Mouse (Mus musculus): Measurements from ENCODE around the gene Fndc7.

Fndc7 gene

GRCm38 (mm10) chr3:108889908-108890307 lies at the start of gene Fndc7:
Fndc7 (minus strand) TSS chr3:108890008.
- no peak for DNase-seq (ENCODE audit: low read depth, low spot score)

GRCm38 (mm10) chr3:108939573-108939972 lies 49.8 kb upstream of the Fndc7 start, which contains the start of gene Henmt1:
Henmt1 (plus strand) TSS chr3:108939873.
- DNase-seq (ENCODE audit: low read depth, low spot score) = no peak

- DNase-seq (ENCODE audit: low read depth, low spot score) = no peak
These were observed 48.9 kb upstream of the Fndc7 start for GRCm38 (mm10) chr3:108938691-108939090.

- DNase-seq (ENCODE audit: low read depth, low spot score) = no peak
These were observed 43.7 kb upstream of the Fndc7 start for GRCm38 (mm10) chr3:108933557-108933956.

- no peak for DNase-seq (ENCODE audit: low read depth, low spot score)
These were observed 36.5 kb upstream of the Fndc7 start for GRCm38 (mm10) chr3:108926308-108926707.

GRCm38 (mm10) chr3:108925677-108926076 lies 35.9 kb upstream of the Fndc7 start:
- no peak for DNase-seq (ENCODE audit: low read depth, low spot score)

GRCm38 (mm10) chr3:108921822-108922221 lies 32.0 kb upstream of the Fndc7 start:
- no peak for DNase-seq (ENCODE audit: low read depth, low spot score)

- DNase-seq (ENCODE audit: low read depth, low spot score) = no peak
These were observed 30.7 kb upstream of the Fndc7 start for GRCm38 (mm10) chr3:108920442-108921070.

GRCm38 (mm10) chr3:108918852-108919251 lies 29.0 kb upstream of the Fndc7 start:
- no peak for DNase-seq (ENCODE audit: low read depth, low spot score)

GRCm38 (mm10) chr3:108917986-108918385 lies 28.2 kb upstream of the Fndc7 start:
- DNase-seq (ENCODE audit: low read depth, low spot score) = no peak

- no peak for DNase-seq (ENCODE audit: low read depth, low spot score)
These were observed 27.0 kb upstream of the Fndc7 start for GRCm38 (mm10) chr3:108916857-108917256.

- DNase-seq (ENCODE audit: low read depth, low spot score) = no peak
These were observed 26.2 kb upstream of the Fndc7 start for GRCm38 (mm10) chr3:108915999-108916398.

- peak; percentile 96 for DNase-seq (ENCODE audit: low read depth, low spot score)
These were observed 22.0 kb upstream of the Fndc7 start, which contains the start of gene Prpf38b for GRCm38 (mm10) chr3:108911548-108912413. Prpf38b (minus strand) TSS chr3:108911727.

- no peak for DNase-seq (ENCODE audit: low read depth, low spot score)
These were observed 21.3 kb upstream of the Fndc7 start for GRCm38 (mm10) chr3:108911081-108911547.

GRCm38 (mm10) chr3:108910303-108911080 lies 20.7 kb upstream of the Fndc7 start:
- no peak for DNase-seq (ENCODE audit: low read depth, low spot score)

GRCm38 (mm10) chr3:108902934-108903333 lies 13.1 kb upstream of the Fndc7 start:
- no peak for DNase-seq (ENCODE audit: low read depth, low spot score)

- DNase-seq (ENCODE audit: low read depth, low spot score) = no peak
These were observed 12.2 kb upstream of the Fndc7 start for GRCm38 (mm10) chr3:108902038-108902437.

GRCm38 (mm10) chr3:108900681-108901080 lies 10.9 kb upstream of the Fndc7 start:
- DNase-seq (ENCODE audit: low read depth, low spot score) = no peak

- DNase-seq (ENCODE audit: low read depth, low spot score) = no peak
These were observed 10.3 kb upstream of the Fndc7 start for GRCm38 (mm10) chr3:108900147-108900546.

- DNase-seq (ENCODE audit: low read depth, low spot score) = no peak
These were observed 8.8 kb upstream of the Fndc7 start for GRCm38 (mm10) chr3:108898640-108899039.

GRCm38 (mm10) chr3:108892914-108893313 lies 3.1 kb upstream of the Fndc7 start:
- DNase-seq (ENCODE audit: low read depth, low spot score) = no peak

- no peak for DNase-seq (ENCODE audit: low read depth, low spot score)
These were observed 2.3 kb upstream of the Fndc7 start for GRCm38 (mm10) chr3:108892080-108892479.

All from telencephalon, adult 2 months (tissue).